Mouse (Mus musculus): ENCODE measurements around the gene Fbxo39.
A peak's percentile ranks its signal among the peaks of the same experiment; 100 is the strongest.
"Not testable (repeated sequence)": the region's sequence is repeated elsewhere in the genome, so short reads cannot be mapped to it uniquely, and the experiment has no call there.

Fbxo39 gene

DNA sequence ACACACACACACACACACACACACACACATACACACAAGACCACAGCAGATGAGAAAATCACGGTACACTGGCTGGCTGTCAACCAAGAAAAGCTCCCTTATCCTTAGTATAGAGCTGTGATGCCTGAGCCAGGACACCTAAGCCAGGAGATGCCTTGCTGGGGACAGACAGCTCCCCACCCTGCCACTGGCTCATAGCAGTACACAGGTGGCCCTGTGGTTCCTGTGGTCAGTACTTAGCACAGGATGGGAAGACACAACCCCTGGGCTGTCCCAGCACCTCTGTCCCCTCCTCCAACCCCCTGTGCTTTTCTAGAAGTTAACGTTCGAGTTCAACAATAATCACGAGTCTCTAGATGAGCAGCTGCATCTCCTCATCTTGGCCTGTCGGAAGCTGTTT is 3.8 kb downstream of the Fbxo39 start:
- DNase-seq = no peak

DNA sequence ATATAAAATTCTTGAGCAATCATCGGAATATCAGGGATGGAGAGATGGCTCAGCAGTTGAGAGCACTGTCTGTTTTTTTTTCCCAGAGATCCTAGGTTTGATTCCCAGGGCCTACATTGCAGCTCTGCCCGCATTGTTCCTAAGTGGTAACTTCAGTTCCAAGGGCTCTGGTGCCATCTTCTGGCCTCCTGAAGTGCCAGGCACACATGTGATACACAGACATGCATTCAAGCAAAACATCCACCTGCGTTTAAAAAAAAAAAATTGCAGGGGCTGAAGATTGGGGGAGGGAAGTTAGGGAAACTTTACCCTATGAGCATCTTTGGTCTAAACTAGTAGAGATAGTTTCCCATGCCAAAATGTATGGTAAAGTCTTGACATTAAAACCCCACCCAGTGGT is 10.2 kb downstream of the Fbxo39 start:
- no peak for DNase-seq

GRCm38 (mm10) chr11:72325701-72326100 is 11.5 kb downstream of the Fbxo39 start:
- no peak for DNase-seq

- DNase-seq = no peak
These were observed 18.9 kb downstream of the Fbxo39 start for GRCm38 (mm10) chr11:72332951-72333667.

DNA sequence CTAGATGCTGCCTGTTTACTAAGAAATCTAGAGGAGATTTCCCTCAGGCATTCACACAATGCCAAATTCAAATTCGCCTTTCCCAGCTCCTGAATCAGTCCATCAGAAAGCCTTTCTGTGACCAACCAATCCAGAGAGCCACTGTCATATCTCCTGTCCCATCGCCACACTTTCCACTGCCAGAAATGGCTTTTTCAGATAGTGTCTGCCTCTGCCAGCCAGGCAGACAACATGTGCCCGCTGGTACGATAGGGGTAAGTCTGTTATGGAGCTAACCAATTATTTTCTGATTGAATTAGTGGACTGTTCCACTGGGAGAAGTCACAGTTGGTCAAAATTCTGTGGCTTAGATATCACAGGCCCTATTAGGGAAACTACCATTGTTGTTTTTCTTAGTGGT is 20.4 kb downstream of the Fbxo39 start:
- no peak for DNase-seq

DNA sequence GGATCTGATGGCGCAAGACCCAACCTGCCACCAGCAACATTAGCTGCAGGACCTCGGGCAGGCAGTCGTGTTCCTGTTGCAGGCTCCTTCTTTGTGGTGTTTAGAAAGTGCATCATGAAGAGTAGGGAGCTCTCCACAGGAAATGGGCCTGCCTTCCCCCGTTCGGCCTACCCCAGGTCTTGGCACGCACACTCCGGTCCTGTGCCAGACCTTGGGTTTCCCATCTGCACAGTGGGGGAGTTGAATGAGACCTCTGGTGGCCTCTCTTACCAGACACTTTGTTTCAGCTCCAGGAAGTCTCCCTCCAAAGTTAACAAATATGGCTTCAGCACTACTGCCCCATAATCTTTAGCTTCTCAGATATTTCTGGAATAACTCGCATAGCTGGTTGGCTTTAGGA is 22.5 kb downstream of the Fbxo39 start:
- no peak for DNase-seq

- DNase-seq = no peak
These were observed 24.2 kb downstream of the Fbxo39 start for GRCm38 (mm10) chr11:72338437-72338871.

GRCm38 (mm10) chr11:72339716-72340115 is 25.5 kb downstream of the Fbxo39 start:
- DNase-seq = no peak

GRCm38 (mm10) chr11:72342549-72343237 is 28.4 kb downstream of the Fbxo39 start:
- DNase-seq = peak; percentile 57 to 58

GRCm38 (mm10) chr11:72343238-72343625 is 29.0 kb downstream of the Fbxo39 start:
- DNase-seq = not testable (repeated sequence)

- peak; percentile 29 to 39 for DNase-seq
These were observed 29.7 kb downstream of the Fbxo39 start for GRCm38 (mm10) chr11:72343904-72344303.

DNA sequence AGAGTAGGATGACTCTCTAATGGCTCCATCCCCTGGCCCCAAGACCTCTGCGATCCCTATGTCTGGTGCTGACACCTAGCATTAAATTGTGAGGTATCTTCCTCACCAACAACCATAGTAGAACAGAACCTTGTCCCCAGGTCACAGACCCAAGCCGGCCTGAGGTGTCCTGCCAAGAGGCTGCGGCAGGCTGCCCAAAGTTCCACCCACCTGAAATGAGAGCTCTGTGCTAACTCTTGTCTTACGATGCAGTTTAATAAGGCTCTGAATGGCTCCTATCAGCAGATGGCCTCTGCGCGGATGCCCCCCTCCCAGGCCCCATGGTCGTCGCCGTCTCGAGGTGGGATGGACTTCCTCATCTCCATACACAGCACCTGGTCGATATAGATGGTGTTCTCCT is 30.2 kb downstream of the Fbxo39 start:
- DNase-seq = no peak

GRCm38 (mm10) chr11:72348563-72348962 is 34.3 kb downstream of the Fbxo39 start:
- DNase-seq = no peak

DNA sequence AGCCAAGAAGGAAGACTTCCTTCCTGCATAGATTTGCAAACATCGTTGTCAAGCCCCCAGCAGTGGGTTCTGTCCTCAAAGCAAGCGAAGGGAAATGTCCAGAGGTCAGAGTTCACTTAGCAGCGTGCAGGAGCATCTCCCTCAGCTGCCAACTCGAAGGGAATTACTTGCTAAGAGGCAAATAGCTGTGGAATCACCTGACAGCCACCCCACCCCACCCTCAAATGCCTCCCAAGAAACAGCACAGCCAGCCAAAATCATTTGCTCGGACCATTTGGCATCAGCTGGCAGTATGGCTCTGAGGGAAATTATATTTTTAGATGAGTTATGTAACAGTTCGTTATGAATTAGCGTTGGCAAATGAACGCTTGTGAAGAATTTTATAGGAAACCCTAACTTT is 34.8 kb downstream of the Fbxo39 start:
- peak; percentile 51 to 52 for DNase-seq

GRCm38 (mm10) chr11:72349652-72350051 is 35.4 kb downstream of the Fbxo39 start:
- DNase-seq = no peak

DNA sequence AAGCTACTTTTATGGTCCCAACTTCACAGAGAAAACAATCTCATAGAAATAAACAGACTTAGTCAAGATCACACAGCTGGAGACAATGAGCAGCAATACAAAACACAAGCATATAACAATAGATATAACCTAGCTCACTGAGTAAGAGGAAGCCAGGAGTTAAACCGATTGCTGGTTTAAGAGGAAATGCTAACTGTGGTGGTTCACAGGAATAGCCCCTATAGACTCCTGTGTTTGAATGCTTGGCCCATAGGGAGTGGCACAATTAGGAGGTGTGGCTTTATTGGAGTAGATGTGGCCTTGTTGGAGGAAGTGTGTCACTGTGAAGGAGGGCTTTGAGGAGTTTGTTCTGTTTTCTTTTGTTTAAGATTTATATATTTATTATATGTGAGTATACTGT is 38.0 kb downstream of the Fbxo39 start:
- DNase-seq = no peak

- DNase-seq = no peak
These were observed 38.9 kb downstream of the Fbxo39 start for GRCm38 (mm10) chr11:72353186-72353585.

GRCm38 (mm10) chr11:72354971-72355728 is 40.9 kb downstream of the Fbxo39 start:
- peak; percentile 57 to 60 for DNase-seq

DNA sequence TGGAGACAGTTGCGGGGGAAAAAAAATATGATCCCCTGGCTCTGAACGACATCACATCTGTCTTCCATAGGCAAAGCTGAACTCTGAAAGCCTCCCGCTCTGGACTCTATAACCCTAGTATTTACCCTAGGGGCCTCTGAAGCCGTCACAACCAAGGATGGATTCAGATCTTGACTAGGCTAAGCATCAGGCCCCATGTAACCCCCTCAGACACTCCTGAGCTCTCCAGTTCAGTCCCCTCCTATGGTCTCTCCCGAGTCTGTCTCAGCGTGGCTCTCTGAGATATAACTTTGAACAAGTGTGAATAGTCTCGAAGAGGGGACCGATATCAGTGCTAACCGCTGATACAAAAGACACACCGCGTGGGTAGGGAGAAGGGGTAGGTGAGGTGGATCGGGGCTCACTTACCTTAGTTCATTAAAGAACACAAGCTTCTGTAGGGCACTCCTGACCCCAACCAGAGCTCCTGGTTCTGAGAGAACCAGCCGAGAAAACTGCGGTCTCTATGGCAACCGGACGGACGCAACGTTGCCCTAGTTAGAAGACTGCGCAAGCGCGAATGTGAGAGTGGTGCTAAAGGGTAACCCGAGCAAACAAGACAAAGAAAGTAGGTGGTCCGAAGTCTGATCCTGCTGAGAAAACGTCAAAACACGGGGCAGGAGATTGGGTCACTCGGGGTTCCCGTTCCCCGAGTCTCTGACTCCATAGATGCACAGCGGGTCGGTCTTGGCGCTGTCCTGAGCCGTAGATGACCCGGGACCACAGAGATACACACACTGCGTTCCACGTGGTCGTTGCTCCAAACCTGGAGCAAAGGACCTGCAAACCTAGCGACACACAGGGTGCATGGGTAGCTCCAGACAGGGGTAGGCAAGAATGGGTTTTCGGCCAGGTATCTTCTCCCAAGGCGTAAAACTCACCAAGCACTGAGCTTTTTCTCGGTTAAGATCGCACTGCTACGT is 47.4 kb downstream of the Fbxo39 start:
- peak; percentile 40 to 49 for DNase-seq

GRCm38 (mm10) chr11:72362347-72362741 is 48.1 kb downstream of the Fbxo39 start, which contains the start of gene Tekt1:
Tekt1 (minus strand) TSS chr11:72362442.
- DNase-seq = no peak

- DNase-seq = no peak
These were observed 49.4 kb downstream of the Fbxo39 start for GRCm38 (mm10) chr11:72363523-72364240.

- no peak for DNase-seq
These were observed 50.3 kb downstream of the Fbxo39 start for GRCm38 (mm10) chr11:72364526-72364925.
